Mouse (Mus musculus) B cell, adult 67 days (primary cell): ENCODE results near the gene Dnah5. TPM values are rescaled to one million over a fixed set of nuclear protein-coding genes. Genes with fewer than 3 reads are reported as not detected.

Experiments
- total RNA-seq, 2 experiments: library from RNA; stranded (reverse); gene quantifications; 4 replicates each; pipeline ENCODE4 v1.2.4; 2023

Dnah5 gene
- not detected for total RNA-seq

DNA sequence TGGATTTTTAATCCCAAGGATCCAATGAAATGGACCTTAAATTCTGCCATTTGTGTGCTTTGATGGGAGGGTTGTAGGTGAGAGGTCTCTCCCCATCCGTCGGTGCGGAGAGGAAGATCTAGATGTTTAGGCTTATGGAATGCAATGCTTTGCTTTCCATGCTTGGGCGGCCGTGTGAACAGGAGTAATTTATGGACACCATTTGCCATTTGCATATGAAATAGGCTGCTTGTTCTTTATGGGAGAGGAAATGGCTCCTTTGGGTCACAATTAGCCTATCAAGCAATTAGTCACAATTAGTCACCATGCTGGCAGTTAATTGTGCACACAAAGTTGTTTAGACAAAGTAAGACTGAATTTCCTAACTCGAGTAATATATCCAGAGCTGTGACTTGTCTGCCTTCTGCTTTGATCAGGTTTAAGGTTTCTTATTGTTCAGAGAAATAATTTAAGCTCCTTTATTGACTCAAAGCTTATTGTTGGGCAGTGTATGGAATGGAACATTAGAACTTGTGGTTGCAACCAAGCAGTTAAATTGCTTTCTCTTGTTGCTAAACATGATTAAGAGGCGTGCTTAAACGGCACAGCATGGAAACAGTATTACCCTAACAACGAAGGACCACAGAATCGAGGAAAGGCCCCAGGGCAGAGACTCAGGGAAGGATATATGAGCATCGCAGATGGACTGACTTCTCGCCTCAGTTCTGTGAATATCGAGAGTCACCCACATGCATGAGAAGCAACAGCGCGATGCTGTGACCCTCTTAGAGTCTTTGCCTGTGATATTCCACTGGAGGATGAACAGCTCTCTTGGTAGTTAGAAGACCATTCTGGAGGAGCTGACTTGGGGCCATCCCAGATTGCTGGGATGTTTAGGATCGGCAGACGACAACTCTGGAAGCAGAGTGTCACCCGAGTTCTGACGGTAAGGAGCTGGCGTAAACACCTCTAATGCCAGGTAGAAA lies at the start of gene Dnah5:
TSS of gene Dnah5 (plus strand) at position 642 of the 965 bp plus-strand sequence.

Other genes with a start within 250 kb of the Dnah5 start
- 10 to 100 TPM; 25.0 to 35.2 TPM for gene Trio, start 177.9 kb upstream of the Dnah5 start, total RNA-seq